Mouse (Mus musculus) left cerebral cortex, adult 9 months (tissue): ENCODE results near the gene Creb3l2.
"Not testable (repeated sequence)": the region's sequence is repeated elsewhere in the genome, so short reads cannot be mapped to it uniquely, and the experiment has no call there.

Experiments used
- DNase-seq, 2 experiments: peaks; one replicate each; pipeline ENCODE4 v3.0.0; 2022; ENCODE audit warnings: low spot score in 2 of 2

Creb3l2 gene

GRCm38 (mm10) chr6:37442041-37442667 lies at the start of gene Creb3l2:
TSS of gene Creb3l2 (minus strand) at chr6:37442146.
- DNase-seq: peak; percentile 98 to 99

- no peak for DNase-seq
These were observed 44.6 kb upstream of the Creb3l2 start for GRCm38 (mm10) chr6:37486502-37486901.

- DNase-seq: peak in 1 of 2 experiments; percentile 13
These were observed 42.7 kb upstream of the Creb3l2 start for GRCm38 (mm10) chr6:37484588-37485070.

- DNase-seq: no peak
These were observed 41.3 kb upstream of the Creb3l2 start for GRCm38 (mm10) chr6:37483262-37483661.

- DNase-seq: no peak
These were observed 39.2 kb upstream of the Creb3l2 start for GRCm38 (mm10) chr6:37481147-37481546.

GRCm38 (mm10) chr6:37480008-37480407 lies 38.1 kb upstream of the Creb3l2 start:
- no peak for DNase-seq

- DNase-seq: no peak
These were observed 36.5 kb upstream of the Creb3l2 start for GRCm38 (mm10) chr6:37478481-37478880.

GRCm38 (mm10) chr6:37473674-37474342 lies 31.9 kb upstream of the Creb3l2 start:
- DNase-seq: peak in 1 of 2 experiments; percentile 30

GRCm38 (mm10) chr6:37470216-37470615 lies 28.3 kb upstream of the Creb3l2 start:
- DNase-seq: no peak

- DNase-seq: peak; percentile 33 to 54
These were observed 23.9 kb upstream of the Creb3l2 start for GRCm38 (mm10) chr6:37465847-37466246.

- DNase-seq: no peak
These were observed 23.4 kb upstream of the Creb3l2 start for GRCm38 (mm10) chr6:37465356-37465755.

- no peak for DNase-seq
These were observed 22.6 kb upstream of the Creb3l2 start for GRCm38 (mm10) chr6:37464585-37464984.

- peak in 1 of 2 experiments; percentile 73 for DNase-seq
These were observed 21.9 kb upstream of the Creb3l2 start for GRCm38 (mm10) chr6:37463517-37464482.

GRCm38 (mm10) chr6:37460681-37461080 lies 18.7 kb upstream of the Creb3l2 start:
- DNase-seq: no peak

- DNase-seq: not testable (repeated sequence)
These were observed 17.7 kb upstream of the Creb3l2 start for GRCm38 (mm10) chr6:37459656-37460055.

- DNase-seq: no peak
These were observed 16.2 kb upstream of the Creb3l2 start for GRCm38 (mm10) chr6:37457990-37458655.

GRCm38 (mm10) chr6:37455540-37455939 lies 13.6 kb upstream of the Creb3l2 start:
- DNase-seq: no peak

- DNase-seq: no peak
These were observed 11.1 kb upstream of the Creb3l2 start for GRCm38 (mm10) chr6:37453047-37453446.

- no peak for DNase-seq
These were observed 9.7 kb upstream of the Creb3l2 start for GRCm38 (mm10) chr6:37451664-37452063.

- peak in 1 of 2 experiments; percentile 82 for DNase-seq
These were observed 5.9 kb upstream of the Creb3l2 start for GRCm38 (mm10) chr6:37447704-37448466.

GRCm38 (mm10) chr6:37442781-37443180 lies 835 bp upstream of the Creb3l2 start:
- DNase-seq: no peak
